Mouse (Mus musculus) liver, postnatal 0 days (tissue): ENCODE measurements around the gene Med20. TPM values are rescaled to one million over a fixed set of nuclear protein-coding genes. Genes with fewer than 3 reads are reported as not detected.

Experiments used
- ATAC-seq: fragments of 200-750 bp; cut with Nextera tagmentation; 2 replicates; pipeline ENCODE4 v1.8.0; 2017; ENCODE audit warnings: mild to moderate bottlenecking, moderate library complexity
- DNase-seq: peaks from one replicate; pipeline ENCODE4 v3.0.0-alpha.2; 2016
- H3K27ac ChIP-seq: fragments of 300-500 bp; sonication (generic); 2 replicates; pipeline ENCODE4 v1.5.1; 2014; ENCODE audit warnings: antibody characterized with exemption, moderate library complexity, mild to moderate bottlenecking, low read depth
- H3K27me3 ChIP-seq: fragments of 300-500 bp; sonication (generic); 2 replicates; pipeline ENCODE4 v1.6.1; 2014; ENCODE audit warnings: low read length, control low read depth, mixed read lengths; ENCODE audit not compliant: insufficient read depth
- H3K36me3 ChIP-seq: fragments of 300-500 bp; sonication (generic); replicated peaks from 2 replicates; pipeline ENCODE4 v1.6.1; 2014; ENCODE audit warnings: mild to moderate bottlenecking, control low read depth, low read length, moderate library complexity, mixed read lengths; ENCODE audit not compliant: insufficient read depth
- H3K4me1 ChIP-seq: fragments of 300-500 bp; sonication (generic); 2 replicates; pipeline ENCODE4 v1.6.1; 2014; ENCODE audit warnings: antibody characterized with exemption, mild to moderate bottlenecking, control low read depth; ENCODE audit not compliant: insufficient read depth
- H3K4me2 ChIP-seq: fragments of 300-500 bp; sonication (generic); 2 replicates; pipeline ENCODE4 v1.6.1; 2014; ENCODE audit warnings: low read depth, mild to moderate bottlenecking, low read length, moderate library complexity, mixed read lengths
- H3K4me3 ChIP-seq: fragments of 300-500 bp; sonication (generic); 2 replicates; pipeline ENCODE4 v1.5.1; 2014; ENCODE audit warnings: low read depth, low read length
- H3K9ac ChIP-seq: fragments of 300-500 bp; sonication (generic); replicated peaks from 2 replicates; pipeline ENCODE4 v1.6.1; 2014; ENCODE audit warnings: mild to moderate bottlenecking, moderate library complexity
- H3K9me3 ChIP-seq: fragments of 300-500 bp; sonication (generic); 2 replicates; pipeline ENCODE4 v1.6.1; 2016; ENCODE audit warnings: mild to moderate bottlenecking, control low read depth, low read length, mixed read lengths
- CTCF ChIP-seq: sonication (generic); IDR thresholded peaks from 2 replicates; pipeline ENCODE4 v1.5.1; 2016; ENCODE audit warnings: antibody characterized with exemption, low read depth
- EP300 ChIP-seq: IDR thresholded peaks from 2 replicates; pipeline ENCODE4 v1.6.1; 2016; ENCODE audit warnings: antibody characterized with exemption, low read depth, mild to moderate bottlenecking
- WGBS: fragments of 180-500 bp; shearing (Covaris S2); extraction: QIAGEN DNeasy Blood & Tissue Kit; methylation state at CpG from one replicate; pipeline ENCODE4 v1.1.7; 2014; ENCODE audit not compliant: insufficient replicate concordance; 5-methylcytosine and 5-hydroxymethylcytosine counted together
- polyA plus RNA-seq: library from polyadenylated mRNA; unstranded; fragments of >200 nt; fragmentation: Nextera tagmentation; extraction: Ambion mirVana; gene quantifications from 2 replicates; pipeline ENCODE4 v1.2.1, GENCODE M21; 2015

Gene Med20
- polyA plus RNA-seq, 1 experiment from 2014 or later, result 13.5 TPM

- TF ChIP-seq CTCF (no peak), EP300 (no peak)
- Histone ChIP-seq H3K4me3 (no peak overlapping the region), H3K4me2 (no peak overlapping the region), H3K9me3 (no peaks in the 10 kb centered on the region), H3K27ac (no peak overlapping the region), H3K4me1 (peaks cover 6% of the 10 kb centered on the region), H3K27me3 (no peaks in the 10 kb centered on the region), H3K9ac (no peak overlapping the region), H3K36me3 (peaks cover 13% of the 10 kb centered on the region)
- DNase-seq, result no peak
- ATAC-seq, result no peak
- 92% methylated on average over 4 of the region's 4 CpGs for WGBS
Measured at GRCm38 (mm10) chr17:47580962-47581361, 30.4 kb upstream of the Med20 start.

- TF ChIP-seq EP300, result peak; percentile 67
- TF ChIP-seq CTCF, result no peak
- ATAC-seq, result peak; percentile 66
- H3K27ac ChIP-seq, result peak overlapping the region; percentile 77
- 69% methylated on average over 8 of the region's 8 CpGs for WGBS
- H3K9ac ChIP-seq, result no peak overlapping the region
- H3K4me2 ChIP-seq, result no peak overlapping the region
- peak; percentile 42 for DNase-seq
- H3K27me3 ChIP-seq, result no peaks in the 10 kb centered on the region
- H3K4me3 ChIP-seq, result no peak overlapping the region
- 0 out of 2 replicates have a peak, but pooled peaks cover 6% of the 10 kb centered on the region for H3K36me3 ChIP-seq
- peaks cover 18% of the 10 kb centered on the region for H3K4me1 ChIP-seq
- no peaks in the 10 kb centered on the region for H3K9me3 ChIP-seq
Measured at GRCm38 (mm10) chr17:47588517-47588916, 22.9 kb upstream of the Med20 start.

- Histone ChIP-seq H3K4me2 (no peak overlapping the region), H3K9me3 (no peaks in the 10 kb centered on the region), H3K27me3 (no peaks in the 10 kb centered on the region), H3K4me3 (no peak overlapping the region), H3K36me3 (0 out of 2 replicates have a peak, but pooled peaks cover 8% of the 10 kb centered on the region), H3K9ac (no peak overlapping the region), H3K27ac (no peak overlapping the region), H3K4me1 (peaks cover 18% of the 10 kb centered on the region)
- 35% methylated on average over 3 of the region's 3 CpGs for WGBS
- ATAC-seq (no peak), DNase-seq (no peak)
- peak; percentile 39; the same call in 1 of the 2 replicates for TF ChIP-seq EP300
- TF ChIP-seq CTCF, result no peak
Measured at GRCm38 (mm10) chr17:47591073-47591472, 20.3 kb upstream of the Med20 start.

GRCm38 (mm10) chr17:47593215-47593853 is 18.0 kb upstream of the Med20 start:
- Histone ChIP-seq H3K4me3 (peak overlapping the region; percentile 95), H3K4me1 (peaks cover 37% of the 10 kb centered on the region), H3K9ac (peak overlapping the region; percentile 86), H3K4me2 (peak overlapping the region; percentile 86), H3K27me3 (no peaks in the 10 kb centered on the region), H3K36me3 (peaks cover 28% of the 10 kb centered on the region), H3K27ac (peak overlapping the region; percentile 93), H3K9me3 (no peaks in the 10 kb centered on the region)
- WGBS, result under 1% methylated on average over 54 of the region's 63 CpGs
- TF ChIP-seq CTCF, result no peak
- peak; percentile 72 for TF ChIP-seq EP300
- DNase-seq (peak; percentile 98), ATAC-seq (peak; percentile 78)

- Histone ChIP-seq H3K27me3 (no peaks in the 10 kb centered on the region), H3K27ac (peak overlapping the region; percentile 93), H3K4me3 (peak overlapping the region; percentile 95), H3K9ac (peak overlapping the region; percentile 86), H3K9me3 (no peaks in the 10 kb centered on the region), H3K4me2 (peak overlapping the region; percentile 86), H3K36me3 (peaks cover 33% of the 10 kb centered on the region), H3K4me1 (peaks cover 42% of the 10 kb centered on the region)
- no peak for TF ChIP-seq CTCF
- TF ChIP-seq EP300, result no peak
- no peak for DNase-seq
- no peak for ATAC-seq
- under 1% methylated on average over 13 of the region's 13 CpGs for WGBS
Measured at GRCm38 (mm10) chr17:47593854-47594182, 17.6 kb upstream of the Med20 start.

GRCm38 (mm10) chr17:47594183-47594968 is 17.0 kb upstream of the Med20 start:
- H3K4me1 ChIP-seq, result peaks cover 47% of the 10 kb centered on the region
- peak overlapping the region; percentile 86 for H3K4me2 ChIP-seq
- DNase-seq, result peak; percentile 66
- no peaks in the 10 kb centered on the region for H3K27me3 ChIP-seq
- H3K9me3 ChIP-seq, result no peaks in the 10 kb centered on the region
- peak overlapping the region; percentile 95 for H3K4me3 ChIP-seq
- H3K36me3 ChIP-seq, result peaks cover 39% of the 10 kb centered on the region
- WGBS, result under 1% methylated on average over 37 of the region's 43 CpGs
- peak overlapping the region; percentile 93 for H3K27ac ChIP-seq
- ATAC-seq, result no peak
- peak overlapping the region; percentile 86 for H3K9ac ChIP-seq
- TF ChIP-seq EP300, result peak; percentile 35; the same call in 1 of the 2 replicates
- no peak for TF ChIP-seq CTCF
